Mouse (Mus musculus) olfactory bulb, adult 2 months (tissue): ENCODE measurements around the gene Cdkal1. TPM values are rescaled to one million over a fixed set of nuclear protein-coding genes. Genes with fewer than 3 reads are reported as not detected.
A peak's percentile ranks its signal among the peaks of the same experiment; 100 is the strongest.

ENCODE experiments used
- H3K27ac ChIP-seq: fragments of 200-500 bp; 2 replicates; pipeline ENCODE4 v1.5.1; 2012; ENCODE audit warnings: low read depth, low read length; ENCODE audit not compliant: insufficient read depth
- H3K4me1 ChIP-seq: fragments of 200-500 bp; 2 replicates; pipeline ENCODE4 v1.6.1; 2012; ENCODE audit warnings: low read length; ENCODE audit not compliant: control insufficient read depth, insufficient read depth
- H3K4me3 ChIP-seq: fragments of 200-500 bp; 2 replicates; pipeline ENCODE4 v1.5.1; 2012; ENCODE audit warnings: mild to moderate bottlenecking, low read depth, low read length, moderate library complexity; ENCODE audit not compliant: insufficient read depth
- CTCF ChIP-seq: fragments of 200-500 bp; IDR thresholded peaks from 2 replicates; pipeline ENCODE4 v1.5.1; 2012; ENCODE audit warnings: low read depth, mild to moderate bottlenecking, low read length, moderate library complexity; ENCODE audit not compliant: insufficient read depth
- POLR2A ChIP-seq: fragments of 200-500 bp; IDR thresholded peaks from 2 replicates; pipeline ENCODE4 v1.6.1; 2012; ENCODE audit warnings: mild to moderate bottlenecking, low read depth, low read length, moderate library complexity; ENCODE audit not compliant: insufficient read depth
- WGBS: fragments of 180-500 bp; shearing (Covaris S2); methylation state at CpG from one replicate; pipeline ENCODE4 v1.1.7; 2018; 5-methylcytosine and 5-hydroxymethylcytosine counted together
- polyA plus RNA-seq: library from polyadenylated mRNA; stranded (reverse); fragments of >200 nt; gene quantifications from 2 replicates; pipeline ENCODE4 v1.2.4, GENCODE M21; 2012; ENCODE audit warnings: low replicate concordance; ENCODE audit not compliant: missing spikeins, insufficient read depth, insufficient read length

Cdkal1 gene
- polyA plus RNA-seq, 1 experiment = not detected

GRCm38 (mm10) chr13:29767587-29767986 lies 87.9 kb downstream of the Cdkal1 start:
- no peak overlapping the region for H3K4me3 ChIP-seq
- peaks cover 5% of the 10 kb centered on the region; the same call in 1 of the 2 replicates for H3K4me1 ChIP-seq
- 77% methylated on average over 4 of the region's 4 CpGs for WGBS
- H3K27ac ChIP-seq = no peak overlapping the region
- TF ChIP-seq CTCF = no peak
- no peak for TF ChIP-seq POLR2A

- H3K4me3 ChIP-seq = no peak overlapping the region
- peaks cover 5% of the 10 kb centered on the region; the same call in 1 of the 2 replicates for H3K4me1 ChIP-seq
- TF ChIP-seq POLR2A (no peak), CTCF (no peak)
- peak overlapping the region; percentile 67; the same call in 1 of the 2 replicates for H3K27ac ChIP-seq
- WGBS = 41% methylated on average over 8 of the region's 8 CpGs
Measured at GRCm38 (mm10) chr13:29766377-29766776, 89.1 kb downstream of the Cdkal1 start.

GRCm38 (mm10) chr13:29765296-29765695 lies 90.2 kb downstream of the Cdkal1 start:
- TF ChIP-seq POLR2A (no peak), CTCF (no peak)
- 98% methylated on average over 3 of the region's 3 CpGs for WGBS
- Histone ChIP-seq H3K27ac (no peak overlapping the region), H3K4me3 (no peak overlapping the region), H3K4me1 (peaks cover 5% of the 10 kb centered on the region; the same call in 1 of the 2 replicates)

GRCm38 (mm10) chr13:29759691-29760467 lies 95.6 kb downstream of the Cdkal1 start:
- 63% methylated on average over 5 of the region's 5 CpGs for WGBS
- H3K27ac ChIP-seq = no peak overlapping the region

GRCm38 (mm10) chr13:29756052-29756451 lies 99.4 kb downstream of the Cdkal1 start:
- TF ChIP-seq POLR2A = no peak
- TF ChIP-seq CTCF = no peak
- Histone ChIP-seq H3K27ac (no peak overlapping the region), H3K4me3 (no peak overlapping the region), H3K4me1 (no peaks in the 10 kb centered on the region)
- 88% methylated on average over 3 of the region's 3 CpGs for WGBS

More at GRCm38 (mm10) chr13:29759691-29760467, 95.6 kb downstream of the Cdkal1 start:
- H3K4me3 ChIP-seq = no peak overlapping the region
- TF ChIP-seq CTCF = no peak
- no peak for TF ChIP-seq POLR2A
- H3K4me1 ChIP-seq = no peaks in the 10 kb centered on the region

- no peak overlapping the region for H3K4me3 ChIP-seq
- WGBS = 90% methylated on average over 3 of the region's 3 CpGs
- H3K27ac ChIP-seq = no peak overlapping the region
- TF ChIP-seq CTCF = no peak
- no peak for TF ChIP-seq POLR2A
- no peaks in the 10 kb centered on the region for H3K4me1 ChIP-seq
Measured at GRCm38 (mm10) chr13:29753254-29753653, 102.2 kb downstream of the Cdkal1 start.

GRCm38 (mm10) chr13:29752061-29752460 lies 103.4 kb downstream of the Cdkal1 start:
- 94% methylated on average over 6 of the region's 6 CpGs for WGBS

GRCm38 (mm10) chr13:29751201-29751600 lies 104.3 kb downstream of the Cdkal1 start:
- TF ChIP-seq CTCF (no peak), POLR2A (no peak)
- no peak overlapping the region for H3K4me3 ChIP-seq
- WGBS = 95% methylated on average over 5 of the region's 5 CpGs

More at GRCm38 (mm10) chr13:29752061-29752460, 103.4 kb downstream of the Cdkal1 start:
- Histone ChIP-seq H3K27ac (no peak overlapping the region), H3K4me1 (0 out of 2 replicates have a peak, but pooled peaks cover 2% of the 10 kb centered on the region), H3K4me3 (no peak overlapping the region)
- no peak for TF ChIP-seq CTCF

GRCm38 (mm10) chr13:29747347-29747647 lies 108.2 kb downstream of the Cdkal1 start:
- H3K4me1 ChIP-seq = peaks cover 9% of the 10 kb centered on the region
- no peak overlapping the region for H3K4me3 ChIP-seq
- TF ChIP-seq CTCF (no peak), POLR2A (no peak)
- H3K27ac ChIP-seq = no peak overlapping the region
- 69% methylated on average over 3 of the region's 3 CpGs for WGBS

More at GRCm38 (mm10) chr13:29751201-29751600, 104.3 kb downstream of the Cdkal1 start:
- no peak overlapping the region for H3K27ac ChIP-seq
- H3K4me1 ChIP-seq = peaks cover 6% of the 10 kb centered on the region
